Mouse (Mus musculus) splenic B cell, adult 2 months (primary cell): Measurements from ENCODE around the gene Cep68.

Source experiments
- DNase-seq: peaks from one replicate; pipeline ENCODE4 v3.0.0-alpha.2; 2011; ENCODE audit warnings: low read depth, low spot score
- H3K27me3 ChIP-seq: 2 replicates; pipeline ENCODE4 v1.6.1; 2012; ENCODE audit warnings: mild to moderate bottlenecking, low read length, moderate library complexity, mixed read lengths; ENCODE audit not compliant: control insufficient read depth, poor library complexity, insufficient read depth, severe bottlenecking
- H3K36me3 ChIP-seq: 2 replicates; pipeline ENCODE4 v1.6.1; 2012; ENCODE audit warnings: mild to moderate bottlenecking, low read length, moderate library complexity, mixed read lengths; ENCODE audit not compliant: control insufficient read depth, poor library complexity, insufficient read depth, severe bottlenecking

The Cep68 gene

GRCm38 (mm10) chr11:20249296-20250110, at the start of gene Cep68:
Cep68 (minus strand) TSS chr11:20249429.
- peak; percentile 96 for DNase-seq
- no peaks in the 10 kb centered on the region for H3K36me3 ChIP-seq
- H3K27me3 ChIP-seq = no peaks in the 10 kb centered on the region; the same call in 1 of the 2 replicates

DNA sequence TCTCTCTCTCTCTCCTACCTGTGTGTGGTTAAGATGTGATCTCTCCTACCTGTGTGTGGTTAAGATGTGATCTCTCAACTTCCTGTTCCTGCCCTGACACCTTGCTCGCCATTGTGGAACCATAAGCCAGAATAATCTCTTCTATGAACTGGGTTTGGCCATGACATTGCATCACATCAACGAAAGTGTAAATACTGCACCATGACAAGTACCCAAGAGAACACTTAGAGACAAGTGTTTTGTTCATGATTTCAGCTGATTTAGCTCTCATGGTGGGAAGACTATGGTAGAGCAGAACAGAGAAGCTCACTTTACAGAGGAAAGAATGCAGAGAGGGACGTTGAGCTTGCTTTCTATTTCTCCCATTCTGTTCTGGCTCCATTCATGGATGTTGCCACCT, 35.2 kb upstream of the Cep68 start:
- H3K36me3 ChIP-seq = no peaks in the 10 kb centered on the region
- H3K27me3 ChIP-seq = no peaks in the 10 kb centered on the region
- no peak for DNase-seq

DNA sequence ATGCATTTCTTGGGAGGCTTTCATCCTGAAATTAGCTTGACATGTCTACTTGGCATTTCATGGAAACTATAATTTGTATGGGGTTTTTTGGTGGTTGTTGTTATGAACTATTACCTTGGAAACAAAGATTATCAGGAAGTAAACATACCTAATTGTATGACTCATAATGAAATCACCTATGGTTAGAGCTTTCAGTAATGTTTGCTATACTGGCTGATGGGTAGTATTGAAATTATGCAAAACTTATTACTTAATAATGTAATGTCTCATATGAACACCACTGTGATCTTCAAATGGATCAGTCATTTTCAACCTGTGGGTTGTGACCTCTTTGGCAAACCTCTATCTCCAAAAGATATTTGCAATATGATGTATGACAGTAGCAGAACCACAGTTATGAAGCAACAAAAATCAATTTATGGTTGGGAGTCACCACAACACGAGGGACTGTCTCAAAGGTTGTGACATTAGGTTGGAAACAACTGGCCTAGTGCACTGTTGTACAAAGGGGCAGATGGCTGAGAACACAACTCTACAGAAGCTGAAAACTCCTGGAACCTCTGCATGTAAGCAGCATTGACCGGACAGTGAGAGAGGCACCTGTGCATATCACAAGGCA, 33.5 kb upstream of the Cep68 start:
- H3K27me3 ChIP-seq = no peaks in the 10 kb centered on the region
- no peaks in the 10 kb centered on the region for H3K36me3 ChIP-seq
- no peak for DNase-seq

GRCm38 (mm10) chr11:20280982-20281381, 31.8 kb upstream of the Cep68 start:
- no peaks in the 10 kb centered on the region for H3K36me3 ChIP-seq
- no peak for DNase-seq
- H3K27me3 ChIP-seq = no peaks in the 10 kb centered on the region

GRCm38 (mm10) chr11:20278702-20279101, 29.5 kb upstream of the Cep68 start:
- H3K36me3 ChIP-seq = no peaks in the 10 kb centered on the region
- no peaks in the 10 kb centered on the region for H3K27me3 ChIP-seq
- no peak for DNase-seq

- H3K36me3 ChIP-seq = no peaks in the 10 kb centered on the region
- no peak for DNase-seq
- H3K27me3 ChIP-seq = no peaks in the 10 kb centered on the region
These were observed 27.9 kb upstream of the Cep68 start for GRCm38 (mm10) chr11:20277106-20277505.

GRCm38 (mm10) chr11:20275974-20276373, 26.7 kb upstream of the Cep68 start:
- Histone ChIP-seq H3K27me3 (no peaks in the 10 kb centered on the region), H3K36me3 (no peaks in the 10 kb centered on the region)
- DNase-seq = no peak

GRCm38 (mm10) chr11:20269885-20270284, 20.7 kb upstream of the Cep68 start:
- no peaks in the 10 kb centered on the region for H3K36me3 ChIP-seq
- no peak for DNase-seq
- no peaks in the 10 kb centered on the region for H3K27me3 ChIP-seq

- Histone ChIP-seq H3K36me3 (no peaks in the 10 kb centered on the region), H3K27me3 (no peaks in the 10 kb centered on the region)
- peak; percentile 61 for DNase-seq
These were observed 13.6 kb upstream of the Cep68 start for GRCm38 (mm10) chr11:20262628-20263380.

GRCm38 (mm10) chr11:20254791-20255190, 5.6 kb upstream of the Cep68 start:
- DNase-seq = no peak
- Histone ChIP-seq H3K27me3 (no peaks in the 10 kb centered on the region), H3K36me3 (no peaks in the 10 kb centered on the region)

- no peak for DNase-seq
- H3K36me3 ChIP-seq = no peaks in the 10 kb centered on the region
- no peaks in the 10 kb centered on the region; the same call in 1 of the 2 replicates for H3K27me3 ChIP-seq
These were observed 3.9 kb upstream of the Cep68 start for GRCm38 (mm10) chr11:20253088-20253487.

GRCm38 (mm10) chr11:20250476-20251178, 1.4 kb upstream of the Cep68 start:
- no peaks in the 10 kb centered on the region for H3K36me3 ChIP-seq
- H3K27me3 ChIP-seq = no peaks in the 10 kb centered on the region; the same call in 1 of the 2 replicates
- no peak for DNase-seq

GRCm38 (mm10) chr11:20248840-20249239, 389 bp downstream of the Cep68 start:
- no peaks in the 10 kb centered on the region; the same call in 1 of the 2 replicates for H3K27me3 ChIP-seq
- no peaks in the 10 kb centered on the region for H3K36me3 ChIP-seq
- no peak for DNase-seq

DNA sequence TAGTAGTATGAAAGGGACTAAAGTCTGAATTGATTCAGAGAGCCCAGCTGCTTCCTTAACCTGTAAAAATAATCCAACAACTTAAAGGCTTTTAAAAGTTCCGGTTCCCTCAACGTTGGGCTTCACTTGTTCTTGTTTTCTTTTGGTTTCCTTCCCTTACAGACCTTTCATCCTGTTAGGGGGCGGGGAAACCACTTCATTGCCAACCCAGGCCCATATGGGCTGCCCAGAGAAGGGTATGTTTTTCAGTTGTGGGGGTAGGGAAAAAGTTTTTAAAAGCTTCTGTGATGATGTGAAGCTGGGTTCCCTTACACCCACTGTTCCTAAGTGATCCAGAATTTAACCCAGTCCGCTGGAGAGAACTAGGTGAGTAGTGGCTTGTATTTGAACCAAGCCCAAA, 952 bp downstream of the Cep68 start:
- no peaks in the 10 kb centered on the region; the same call in 1 of the 2 replicates for H3K36me3 ChIP-seq
- no peaks in the 10 kb centered on the region; the same call in 1 of the 2 replicates for H3K27me3 ChIP-seq
- DNase-seq = peak; percentile 64
